Mouse (Mus musculus): ENCODE results near the gene Ptf1a.

Gene Ptf1a

DNA sequence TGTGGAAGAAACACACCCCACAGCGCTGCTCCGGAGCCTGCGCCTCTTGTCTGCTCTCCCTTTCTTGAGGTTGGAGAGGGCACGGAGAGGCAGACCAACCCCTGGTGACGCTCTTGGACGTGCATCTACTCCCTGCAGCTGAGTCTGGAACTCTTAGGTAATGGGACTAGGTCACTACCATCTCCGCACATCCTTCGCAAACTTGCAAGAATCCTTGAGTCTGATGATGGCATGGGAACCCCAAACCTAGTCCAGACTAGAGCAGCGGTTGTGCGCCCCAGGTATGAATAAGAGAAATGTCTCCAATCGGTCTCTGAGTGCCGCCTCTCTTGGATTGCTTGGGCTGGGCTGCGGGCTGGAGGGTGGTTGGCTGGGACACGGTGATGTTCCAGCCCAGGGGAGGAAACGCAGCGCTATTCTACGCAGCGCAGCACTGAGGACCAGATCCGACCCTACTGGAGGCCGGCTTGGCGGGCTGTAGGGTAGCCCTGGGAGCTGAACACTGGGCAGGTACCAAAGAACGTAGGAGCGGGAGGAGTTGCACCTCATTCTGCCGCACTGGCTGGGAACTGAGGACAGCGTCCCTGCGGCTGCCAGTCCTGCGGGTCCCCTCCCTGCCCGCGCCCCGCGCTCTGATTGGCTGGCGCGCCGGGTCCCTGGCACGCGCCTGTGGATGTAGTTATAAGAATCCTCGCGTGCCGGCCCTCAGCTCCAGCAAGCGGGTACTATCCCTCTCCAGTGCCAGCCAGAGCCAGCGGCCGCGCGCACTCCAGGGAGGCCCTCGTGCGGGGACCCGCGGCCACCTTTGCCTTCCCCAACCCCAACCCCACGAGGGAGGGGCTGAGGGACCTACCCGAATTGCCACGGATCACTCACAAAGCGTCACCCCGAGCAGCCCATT lies at the start of gene Ptf1a:
Gene Ptf1a, plus strand, starts transcription at position 733 of the 901 bp plus-strand sequence.
- DNase-seq (ENCODE audit: low spot score in 2 of 2): no peak

DNA sequence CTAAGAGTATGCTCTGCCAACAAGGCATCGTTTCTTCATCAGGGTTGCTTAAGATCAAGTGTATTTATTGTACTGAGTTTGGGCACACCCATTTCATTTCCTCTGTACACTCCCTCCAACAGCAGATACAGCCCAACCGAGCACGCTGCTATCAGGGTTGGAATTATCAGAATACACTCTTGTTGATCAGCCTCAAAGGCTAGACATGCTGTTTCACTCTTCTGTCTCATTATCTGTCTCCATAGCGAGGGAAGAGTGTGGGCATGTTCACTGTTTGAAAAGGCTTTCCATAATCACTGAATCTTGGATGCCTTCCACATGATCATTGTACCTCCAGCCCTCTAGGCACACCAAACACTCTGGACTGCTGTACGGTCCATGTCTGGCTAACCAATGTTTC lies 40.1 kb upstream of the Ptf1a start:
- DNase-seq (ENCODE audit: low spot score in 2 of 2): no peak

DNA sequence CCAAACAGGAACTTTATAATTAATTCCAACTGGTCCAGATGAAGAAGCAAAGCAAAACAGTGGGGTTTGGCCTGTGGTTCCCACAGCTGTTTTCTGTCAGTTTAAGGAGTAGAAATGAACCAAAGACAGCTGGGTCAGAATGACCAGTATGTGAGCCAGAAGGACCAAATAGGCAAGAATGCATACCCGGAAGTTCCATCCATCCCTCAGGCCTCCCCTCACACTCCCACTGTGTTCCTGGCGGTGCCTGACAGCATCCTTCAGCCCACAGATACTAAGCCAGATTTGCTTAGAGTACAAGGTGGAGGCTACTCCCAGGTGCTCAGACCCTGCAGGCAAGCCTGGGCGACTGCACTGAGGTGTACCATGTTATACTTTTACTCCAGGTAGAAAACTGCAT lies 38.9 kb upstream of the Ptf1a start:
- no peak for DNase-seq (ENCODE audit: low spot score in 2 of 2)

DNA sequence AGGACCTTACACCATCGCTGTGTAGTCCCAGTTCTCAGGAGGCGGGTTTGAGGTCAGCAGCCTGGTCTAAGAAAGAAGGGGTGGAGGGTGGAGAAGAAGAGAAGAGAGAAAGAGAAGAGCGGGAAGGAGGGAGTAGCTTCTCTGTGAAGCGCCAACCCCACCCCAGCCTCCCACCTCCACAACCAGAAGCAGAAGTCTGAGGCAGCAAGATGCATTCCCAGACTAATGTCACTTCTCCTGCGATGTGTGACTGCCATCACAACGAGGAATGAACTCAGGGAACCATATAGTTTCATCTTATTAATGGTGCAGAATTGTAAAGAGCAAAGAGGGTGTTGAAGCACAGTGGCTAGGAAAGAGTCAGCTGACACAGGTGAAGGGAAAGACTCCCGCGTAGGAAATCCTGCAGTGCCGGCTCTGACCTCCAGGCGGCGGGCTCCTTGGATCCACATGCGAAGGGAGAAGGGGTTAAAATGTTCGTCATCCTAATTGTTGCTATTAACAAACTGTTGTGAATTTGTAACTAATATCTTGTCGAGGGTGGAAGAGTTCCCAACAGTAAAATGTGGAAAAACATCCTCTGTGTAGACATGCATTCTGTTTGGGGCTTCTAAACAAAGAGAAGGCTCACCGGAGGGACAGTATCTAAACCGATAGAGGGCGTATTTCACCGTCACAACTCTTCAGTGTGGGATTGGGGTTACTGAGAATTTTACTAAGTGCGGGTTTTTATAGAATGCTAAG lies 31.1 kb upstream of the Ptf1a start:
- peak; percentile 35 to 44 for DNase-seq (ENCODE audit: low spot score in 2 of 2)

DNA sequence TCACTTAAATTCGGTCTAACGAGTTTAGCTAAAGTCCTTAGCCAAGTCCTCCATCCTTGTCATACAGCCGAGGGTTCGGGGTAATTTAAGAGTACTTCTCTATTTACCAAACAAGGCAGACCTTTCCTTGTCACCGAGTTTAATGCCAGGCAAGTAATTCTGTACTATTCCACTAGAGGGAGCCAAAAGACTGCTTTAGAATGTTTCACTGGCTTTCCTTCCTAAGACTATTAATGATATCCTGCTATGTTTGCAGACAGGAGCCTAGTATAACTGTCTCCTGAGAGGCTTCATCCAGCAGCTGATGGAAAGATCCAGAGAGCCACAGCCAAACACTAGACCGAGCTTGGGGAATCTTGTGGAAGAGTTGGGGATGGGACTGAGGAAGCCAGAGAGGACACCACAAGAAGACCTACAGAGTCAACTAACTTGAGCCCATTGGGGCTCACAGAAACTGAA lies 30.4 kb upstream of the Ptf1a start:
- DNase-seq (ENCODE audit: low spot score in 2 of 2): peak; percentile 39 to 55

DNA sequence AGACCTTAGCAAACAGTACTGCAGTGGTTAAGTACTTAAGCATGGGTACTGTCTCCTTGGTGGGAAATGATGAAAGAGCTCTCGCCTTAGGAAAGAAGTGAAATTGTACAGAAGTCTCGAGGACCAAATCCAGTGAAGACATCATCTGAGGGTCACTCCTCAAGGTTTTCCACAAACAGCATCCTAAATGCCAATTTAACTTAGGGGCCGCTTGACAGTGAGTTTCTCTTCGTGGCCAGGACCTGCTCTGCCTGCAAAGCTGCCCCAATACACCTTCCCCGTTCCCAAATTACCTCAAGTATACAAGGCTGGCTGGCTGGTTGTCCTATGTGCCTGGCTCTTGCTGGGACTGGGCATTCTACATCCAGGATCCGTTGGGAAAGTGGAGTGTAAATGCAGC lies 29.4 kb upstream of the Ptf1a start:
- DNase-seq (ENCODE audit: low spot score in 2 of 2): no peak

DNA sequence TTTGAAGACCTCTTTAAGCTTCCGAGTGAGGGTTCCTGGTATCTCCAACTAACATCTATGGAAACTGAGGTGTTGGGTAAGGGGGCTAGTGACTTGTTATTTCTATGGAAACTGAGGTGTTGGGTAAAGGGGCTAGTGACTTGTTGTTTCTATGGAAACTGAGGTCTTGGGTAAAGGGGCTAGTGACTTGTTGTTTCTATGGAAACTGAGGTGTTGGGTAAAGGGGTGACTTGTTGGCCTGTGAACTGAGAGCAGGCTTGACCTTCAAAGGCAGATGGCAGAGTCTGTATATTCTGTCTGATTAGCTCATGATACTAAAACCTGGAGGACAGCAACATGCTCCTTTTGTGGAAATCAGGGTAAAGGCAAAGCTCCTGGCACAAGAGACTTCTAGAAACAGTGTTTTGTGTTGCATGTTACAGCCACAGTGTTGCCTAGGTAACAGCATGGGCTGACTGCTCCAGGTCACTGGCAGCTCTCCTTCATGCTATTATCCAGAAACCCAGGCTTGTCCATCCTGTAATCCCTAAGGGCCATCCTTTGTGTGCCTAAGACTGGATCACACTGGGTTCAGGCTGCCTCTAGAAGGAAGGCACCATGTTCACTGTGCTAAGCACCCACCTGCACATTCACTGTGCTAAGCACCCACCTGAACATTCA lies 25.6 kb upstream of the Ptf1a start:
- no peak for DNase-seq (ENCODE audit: low spot score in 2 of 2)

DNA sequence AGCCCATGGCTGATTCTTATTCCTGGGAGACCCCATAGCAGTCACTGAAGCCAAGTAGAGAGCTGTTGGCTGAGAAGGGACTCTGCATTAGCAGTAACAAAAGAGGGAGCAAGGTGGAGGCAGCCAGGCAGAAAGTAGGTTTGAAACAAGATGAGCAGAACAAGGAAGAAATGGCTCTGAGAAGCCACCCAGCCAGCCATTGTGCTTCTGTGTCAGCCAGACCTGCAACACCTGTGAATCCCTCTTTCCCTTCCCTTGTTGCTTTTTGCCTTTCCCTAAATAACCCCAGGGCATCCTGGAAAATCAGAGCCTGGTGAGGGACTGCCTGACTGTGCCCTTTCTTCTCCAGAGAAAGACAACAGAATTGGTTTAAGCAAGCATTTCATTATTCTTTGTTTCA lies 23.2 kb upstream of the Ptf1a start:
- no peak for DNase-seq (ENCODE audit: low spot score in 2 of 2)

DNA sequence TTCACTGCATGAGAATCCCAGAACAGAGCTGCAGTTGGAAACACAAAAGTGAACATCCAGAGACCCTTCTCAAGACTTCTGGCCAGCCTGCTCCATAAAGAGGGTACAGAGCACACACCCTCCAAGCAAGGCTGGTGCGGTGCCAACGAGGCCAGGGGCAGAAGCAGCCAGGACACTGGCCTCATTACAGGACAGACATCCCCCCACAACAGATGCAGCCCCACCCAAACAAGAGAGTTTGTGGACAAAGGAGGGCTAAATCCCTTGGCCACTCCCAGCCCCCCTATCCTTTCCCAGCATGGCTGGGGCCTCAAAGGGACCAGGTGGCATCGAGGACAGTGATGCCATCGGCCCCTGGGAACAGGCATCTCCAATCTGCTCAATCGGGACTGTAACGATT lies 22.4 kb upstream of the Ptf1a start:
- DNase-seq (ENCODE audit: low spot score in 2 of 2): no peak

DNA sequence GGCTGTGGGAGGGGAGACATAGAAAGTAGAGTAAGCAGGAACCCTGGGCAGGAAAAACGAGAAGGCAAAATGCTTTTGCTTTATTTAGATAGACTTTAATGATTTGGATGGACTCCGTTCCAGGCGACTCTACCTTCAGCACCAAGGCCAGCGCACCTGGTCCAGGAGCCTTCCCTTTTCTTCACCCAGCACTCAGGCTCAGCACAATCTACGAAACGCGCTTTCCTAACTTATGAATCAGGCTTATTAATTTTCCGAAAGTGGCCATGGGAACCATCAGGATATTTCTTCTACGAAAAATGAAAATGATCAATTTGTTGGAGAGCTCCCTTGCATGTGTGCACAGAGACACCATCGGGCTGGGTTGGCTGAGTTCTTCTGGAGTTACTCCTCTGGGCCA lies 16.4 kb upstream of the Ptf1a start:
- no peak for DNase-seq (ENCODE audit: low spot score in 2 of 2)

DNA sequence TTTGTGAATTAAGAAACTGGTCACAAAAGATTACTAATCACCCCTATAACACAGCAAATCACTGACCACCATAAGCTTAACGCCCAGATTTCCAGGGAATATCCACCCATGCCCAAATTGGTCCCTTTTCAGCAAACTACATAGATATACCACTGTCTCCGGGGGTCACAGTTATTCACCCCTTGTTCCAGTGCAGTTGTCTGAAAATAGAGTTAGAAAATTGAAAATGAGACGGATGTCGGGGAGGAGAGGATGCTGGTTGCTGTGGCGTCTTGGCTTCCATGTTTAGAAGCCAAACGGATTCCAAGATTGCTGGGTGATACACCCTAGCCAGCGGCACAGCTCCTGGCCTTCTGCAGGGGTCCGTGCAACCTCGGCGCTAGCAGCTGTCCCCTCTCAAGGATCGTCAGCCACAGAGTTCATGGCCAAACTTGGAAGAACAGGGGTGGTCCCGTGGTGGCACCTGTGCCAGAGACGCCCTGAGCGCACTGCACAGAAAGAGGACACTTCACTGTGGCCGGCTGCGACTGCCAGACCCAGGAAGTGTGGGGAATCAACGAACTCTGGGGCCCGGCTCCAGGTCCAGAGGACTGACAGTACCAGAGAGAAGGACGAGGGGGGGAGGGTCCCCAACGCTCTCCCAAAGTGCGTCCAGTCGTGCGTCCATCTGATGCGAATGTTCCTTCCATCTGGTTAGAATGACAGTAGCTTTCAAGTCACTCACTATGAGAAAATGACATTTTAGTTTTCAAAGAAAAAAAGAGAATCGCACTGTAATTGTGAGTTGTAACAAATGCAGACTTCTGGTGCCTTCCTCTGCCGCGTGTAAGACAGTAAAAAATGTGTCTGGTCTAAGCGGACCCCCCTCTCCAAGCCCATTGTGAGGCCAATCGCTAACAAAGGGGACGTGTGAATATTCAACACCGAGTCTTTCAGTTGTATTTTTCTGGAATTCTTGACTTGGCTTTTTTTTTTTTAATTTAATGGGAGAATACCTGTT lies 15.5 kb upstream of the Ptf1a start:
- no peak for DNase-seq (ENCODE audit: low spot score in 2 of 2)

DNA sequence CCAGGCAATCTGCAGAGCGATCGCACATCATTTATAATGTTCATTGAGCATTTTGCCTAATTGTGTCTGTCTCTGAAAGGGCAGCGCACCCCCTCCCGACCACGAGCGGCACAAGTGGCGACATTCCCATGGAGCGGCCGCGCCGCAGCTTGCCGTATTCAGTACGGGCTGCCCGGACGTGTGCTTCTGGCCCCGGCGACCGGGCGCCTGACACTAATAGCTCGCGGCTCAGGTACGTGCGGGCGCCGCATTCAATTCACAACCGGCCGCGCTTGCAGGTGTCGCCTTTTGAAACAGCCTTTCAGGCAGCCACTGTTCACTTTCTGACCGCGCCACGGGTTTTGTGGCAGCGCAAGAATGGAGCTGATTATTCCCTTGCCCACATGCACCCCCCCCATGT lies 14.7 kb upstream of the Ptf1a start:
- no peak for DNase-seq (ENCODE audit: low spot score in 2 of 2)

DNA sequence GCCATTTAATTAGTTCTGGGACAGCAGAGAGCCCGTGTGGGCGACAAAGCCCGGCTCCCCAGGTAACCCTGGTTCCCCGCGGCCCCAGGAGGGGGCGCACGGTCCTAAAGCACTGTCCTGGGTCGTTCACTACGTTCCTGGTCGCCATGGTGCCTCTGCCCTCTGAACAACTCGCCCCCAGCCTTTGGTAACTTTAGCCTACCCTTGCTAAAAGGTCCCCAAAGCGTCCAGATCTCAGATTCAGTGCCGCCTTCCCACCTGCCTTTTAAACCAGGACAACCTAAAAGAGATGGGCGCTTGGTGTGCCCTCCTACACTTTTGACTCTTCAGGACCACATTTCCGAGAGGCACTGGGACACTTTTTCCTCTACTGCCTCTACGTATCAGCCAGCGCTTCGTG lies 14.3 kb upstream of the Ptf1a start:
- DNase-seq (ENCODE audit: low spot score in 2 of 2): peak in 1 of 2 experiments; percentile 7

DNA sequence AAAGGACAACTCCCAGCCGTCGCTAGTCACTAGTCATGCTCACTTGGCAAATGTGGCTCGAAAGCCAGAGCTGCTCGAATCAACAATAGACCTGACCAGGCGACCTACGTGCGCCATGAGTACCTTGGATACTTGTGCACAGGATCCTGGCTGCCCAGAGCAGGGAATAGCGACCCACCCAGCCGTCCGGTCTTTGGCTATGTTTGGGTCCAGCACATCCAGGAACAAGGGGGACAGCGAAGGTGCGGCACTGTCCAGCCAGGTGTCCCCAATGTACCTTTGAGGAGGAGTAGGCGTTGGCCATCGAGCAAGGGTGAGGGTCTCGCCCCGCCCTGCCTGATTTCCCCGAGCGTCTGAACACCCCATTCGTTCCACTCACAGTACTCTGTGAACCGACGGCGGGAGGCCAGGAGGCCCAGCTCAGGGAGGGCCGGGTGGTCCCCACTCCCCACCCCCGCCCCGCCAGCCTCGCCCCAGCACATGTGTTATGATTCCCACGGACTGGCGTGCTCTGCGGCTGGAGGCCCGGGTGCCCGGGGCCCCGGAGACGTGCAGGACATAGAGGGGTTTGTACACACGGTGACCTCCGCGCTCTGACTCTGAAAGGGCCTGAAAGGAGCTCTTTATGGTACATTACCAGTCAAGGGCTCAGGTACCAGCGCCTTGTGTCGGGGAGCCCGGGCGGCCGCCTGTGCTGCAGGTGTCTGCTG lies 13.7 kb upstream of the Ptf1a start:
- DNase-seq (ENCODE audit: low spot score in 2 of 2): no peak

DNA sequence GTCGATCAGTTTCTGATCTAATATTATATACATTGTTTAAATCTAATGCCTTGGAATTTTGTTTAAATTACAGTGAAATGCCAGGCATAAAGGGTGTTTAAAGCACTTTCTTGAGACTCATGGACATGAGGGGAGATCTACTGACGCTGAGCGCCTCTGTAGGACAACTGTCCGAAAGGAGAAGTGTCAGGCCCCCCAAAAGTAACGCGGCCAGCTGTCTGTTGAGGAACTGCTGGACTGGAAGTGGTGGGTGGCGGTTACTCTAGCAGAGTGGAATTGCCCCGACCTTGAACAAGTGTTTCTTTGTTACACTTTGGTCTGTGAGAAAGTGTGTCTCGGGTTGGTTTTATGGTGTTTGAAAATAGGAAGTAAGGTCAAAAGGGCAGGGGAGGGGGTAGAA lies 1.1 kb upstream of the Ptf1a start:
- no peak for DNase-seq (ENCODE audit: low spot score in 2 of 2)

DNA sequence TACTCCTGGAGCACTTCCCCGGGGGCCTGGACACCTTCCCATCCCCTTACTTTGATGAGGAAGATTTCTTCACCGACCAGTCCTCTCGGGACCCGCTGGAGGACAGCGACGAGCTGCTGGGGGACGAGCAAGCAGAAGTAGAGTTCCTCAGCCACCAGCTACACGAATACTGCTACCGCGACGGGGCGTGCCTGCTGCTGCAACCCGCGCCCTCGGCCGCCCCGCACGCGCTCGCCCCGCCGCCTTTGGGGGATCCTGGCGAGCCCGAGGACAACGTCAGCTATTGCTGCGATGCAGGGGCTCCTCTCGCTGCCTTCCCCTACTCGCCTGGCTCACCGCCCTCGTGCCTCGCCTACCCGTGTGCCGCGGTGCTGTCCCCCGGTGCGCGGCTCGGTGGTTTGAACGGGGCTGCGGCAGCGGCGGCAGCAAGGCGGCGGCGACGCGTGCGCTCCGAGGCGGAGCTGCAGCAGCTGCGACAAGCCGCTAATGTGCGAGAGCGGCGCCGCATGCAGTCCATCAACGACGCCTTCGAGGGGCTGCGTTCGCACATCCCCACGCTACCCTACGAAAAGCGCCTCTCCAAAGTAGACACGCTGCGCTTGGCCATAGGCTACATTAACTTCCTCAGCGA lies 523 bp downstream of the Ptf1a start:
- no peak for DNase-seq (ENCODE audit: low spot score in 2 of 2)

DNA sequence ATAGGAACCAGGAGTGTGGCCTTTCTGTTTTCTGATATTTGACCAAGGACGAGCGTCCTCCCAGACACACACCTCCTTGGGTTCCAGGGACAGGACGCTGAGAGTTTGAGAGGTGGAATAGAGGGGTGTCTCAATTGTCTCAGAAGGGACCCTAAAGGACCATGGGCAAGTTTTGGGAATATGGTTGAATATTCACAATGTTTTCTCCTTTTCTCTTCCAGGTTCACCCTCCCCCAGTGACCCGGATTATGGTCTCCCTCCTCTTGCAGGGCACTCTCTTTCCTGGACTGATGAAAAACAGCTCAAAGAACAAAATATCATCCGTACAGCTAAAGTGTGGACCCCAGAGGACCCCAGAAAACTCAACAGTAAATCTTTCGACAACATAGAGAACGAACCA lies 1.3 kb downstream of the Ptf1a start:
- no peak for DNase-seq (ENCODE audit: low spot score in 2 of 2)

DNA sequence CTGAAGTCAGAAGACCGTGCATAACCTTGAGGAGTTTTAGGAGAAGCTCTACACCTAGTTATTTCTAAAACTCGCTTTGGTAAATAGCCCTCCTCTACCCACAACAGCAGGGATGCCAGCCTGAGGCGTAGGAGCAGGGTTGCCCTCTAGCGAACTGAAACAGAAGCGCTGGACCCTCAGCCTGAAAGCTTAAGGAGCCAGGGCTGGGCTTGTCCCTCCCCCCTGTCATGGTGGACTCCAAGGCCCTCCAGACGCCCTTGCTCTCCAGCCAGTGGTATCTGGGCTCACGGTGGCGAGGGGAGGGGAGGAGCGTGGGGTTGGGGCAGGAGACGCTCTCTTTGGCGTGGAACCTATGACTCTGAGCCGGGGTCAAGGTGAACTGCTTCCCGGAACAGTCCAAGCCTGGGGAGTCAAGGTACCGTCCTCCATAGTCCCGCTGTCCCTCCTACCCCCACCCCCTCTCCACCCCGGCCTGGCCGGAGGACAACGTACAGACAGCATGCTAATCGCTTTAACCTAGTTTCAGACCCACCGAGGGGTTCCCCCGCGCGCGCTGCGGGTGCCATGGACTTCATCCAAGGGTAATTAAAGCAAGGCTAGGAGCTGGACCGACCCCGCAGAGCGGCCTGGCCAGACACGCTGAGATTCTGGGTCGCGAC lies 2.7 kb downstream of the Ptf1a start:
- no peak for DNase-seq (ENCODE audit: low spot score in 2 of 2)

DNA sequence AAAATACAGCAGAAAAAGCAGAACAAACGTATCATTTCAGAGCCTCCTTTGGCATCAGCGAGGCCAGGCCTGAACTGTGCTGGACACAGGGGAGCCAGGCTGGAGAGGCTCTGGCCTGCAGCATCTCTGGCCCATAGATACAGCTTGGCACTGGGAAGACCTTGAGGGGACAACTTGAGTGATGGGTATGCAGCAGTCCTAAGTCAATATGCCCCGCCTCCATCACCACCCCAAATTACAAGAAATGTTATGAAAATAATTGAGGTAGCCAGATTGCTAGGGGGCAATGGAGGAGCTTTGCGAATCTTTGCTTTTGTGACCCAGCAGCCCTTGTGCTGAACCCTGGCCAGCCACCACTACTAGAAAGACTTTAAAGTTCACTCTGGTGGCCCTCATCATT lies 3.8 kb downstream of the Ptf1a start:
- no peak for DNase-seq (ENCODE audit: low spot score in 2 of 2)
